Mouse (Mus musculus) bone marrow, adult 2 months (tissue): ENCODE results near the gene Nol8.

Experiments
- CTCF ChIP-seq: fragments of 200-500 bp; IDR thresholded peaks from 2 replicates; pipeline ENCODE4 v1.5.1; 2011; ENCODE audit warnings: low read length, control low read depth; ENCODE audit not compliant: control insufficient read depth, insufficient read depth
- POLR2A ChIP-seq: fragments of 200-500 bp; IDR thresholded peaks from 2 replicates; pipeline ENCODE4 v1.6.1; 2011; ENCODE audit warnings: low read depth, mild to moderate bottlenecking, control low read depth, low read length, borderline replicate concordance; ENCODE audit not compliant: control insufficient read depth

- TF ChIP-seq POLR2A = no peak
- no peak for TF ChIP-seq CTCF
Measured at GRCm38 (mm10) chr13:49708311-49708710, 55.4 kb downstream of the Nol8 start.
